Mouse (Mus musculus) megakaryocyte progenitor cell, adult 5-6 weeks (primary cell): ENCODE measurements around the gene Opn3. TPM values are rescaled to one million over a fixed set of nuclear protein-coding genes. Genes with fewer than 3 reads are reported as not detected.
A peak's percentile ranks its signal among the peaks of the same experiment; 100 is the strongest.

Source experiments
- ATAC-seq: replicated peaks from 2 replicates; pipeline ENCODE4 v1.8.0; 2016; ENCODE audit warnings: mild to moderate bottlenecking, moderate TSS enrichment, inconsistent platforms; ENCODE audit not compliant: poor library complexity
- total RNA-seq, 2 experiments: library from RNA; stranded (forward) in 1 of 2; stranded (reverse) in 1 of 2; fragments of 157-497, 149-512 nt in 1 of 2; fragments of 200-1000 nt in 1 of 2; gene quantifications; 2 replicates each; pipeline versions ENCODE4 v1.2.3 to v1.2.4; 2015 to 2017

Gene Opn3
- total RNA-seq, 2 experiments from 2014 or later = 0.25 to 0.37 TPM

DNA sequence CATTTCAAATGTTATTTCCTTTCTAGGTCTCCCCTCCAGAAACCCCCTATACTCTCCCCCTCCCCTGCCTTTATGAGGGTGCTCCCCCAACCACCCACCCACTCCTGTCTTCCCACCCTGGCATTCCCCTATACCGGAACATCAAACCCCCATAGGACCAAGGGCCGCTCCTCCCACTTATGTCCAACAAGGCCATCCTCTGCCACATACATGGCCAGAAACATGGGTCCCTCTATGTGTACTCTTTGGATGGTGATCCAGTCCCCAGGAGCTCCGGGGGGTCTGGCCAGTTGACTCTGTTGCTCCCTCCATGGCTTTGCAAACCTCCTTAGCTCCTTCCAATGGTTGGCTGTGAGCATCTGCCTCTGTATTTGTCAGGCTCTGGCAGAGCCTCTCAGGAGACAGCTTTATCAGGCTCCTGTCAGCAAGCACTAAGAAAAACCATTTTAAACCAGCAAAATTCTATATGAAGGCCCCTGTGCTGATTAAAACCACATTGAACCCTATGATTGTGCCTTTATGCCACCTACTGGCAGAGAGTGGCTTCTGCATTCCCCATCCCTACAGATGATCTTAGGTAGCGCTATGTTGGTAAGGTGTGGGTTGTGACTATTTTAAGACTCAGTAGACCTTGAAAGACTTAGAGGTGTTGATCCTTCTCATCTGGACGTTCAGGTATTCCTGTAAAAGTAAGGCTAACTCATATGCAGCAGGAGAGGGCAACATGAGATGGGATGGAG, 23.7 kb downstream of the Opn3 start:
- ATAC-seq = peak; percentile 96

DNA sequence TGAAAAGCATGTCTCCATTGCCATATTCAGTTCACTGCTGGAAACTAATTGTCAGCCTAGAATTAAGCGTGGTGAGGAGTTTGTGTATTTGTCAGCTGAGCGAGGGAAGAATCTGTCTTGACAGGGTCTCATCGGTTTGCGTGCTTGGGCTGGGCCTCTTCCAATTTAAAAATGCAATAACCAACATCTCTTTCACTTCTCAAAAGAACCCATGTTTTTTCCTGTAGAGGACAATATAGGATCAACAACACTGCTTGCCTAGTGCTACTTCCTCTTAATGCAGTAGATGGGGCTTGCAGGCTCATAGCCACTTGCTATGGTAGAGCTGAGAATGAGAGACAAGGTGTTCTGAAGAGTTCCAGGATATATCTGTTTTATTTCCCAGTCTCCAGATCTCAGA, 32.7 kb downstream of the Opn3 start:
- ATAC-seq = peak; percentile 89

DNA sequence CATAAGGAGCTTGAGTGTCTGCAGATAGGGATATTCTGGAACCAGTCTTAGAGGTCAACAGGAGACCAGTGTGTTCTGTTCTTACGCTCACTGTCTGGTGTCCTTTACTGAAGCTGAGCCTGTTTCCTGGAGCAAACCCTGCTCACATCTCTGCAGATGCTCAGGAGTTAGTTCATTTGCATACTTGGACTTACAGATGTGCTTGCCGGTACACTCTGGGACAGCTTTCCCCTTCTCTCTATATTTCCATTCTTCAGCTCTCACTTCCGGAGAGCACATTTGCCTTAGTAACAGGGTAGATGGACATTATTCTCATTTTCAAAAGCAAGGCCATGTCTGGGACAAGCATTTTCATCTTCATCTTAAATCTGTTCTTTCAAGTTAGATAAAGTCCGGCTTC, 44.0 kb downstream of the Opn3 start:
- ATAC-seq = no peak

DNA sequence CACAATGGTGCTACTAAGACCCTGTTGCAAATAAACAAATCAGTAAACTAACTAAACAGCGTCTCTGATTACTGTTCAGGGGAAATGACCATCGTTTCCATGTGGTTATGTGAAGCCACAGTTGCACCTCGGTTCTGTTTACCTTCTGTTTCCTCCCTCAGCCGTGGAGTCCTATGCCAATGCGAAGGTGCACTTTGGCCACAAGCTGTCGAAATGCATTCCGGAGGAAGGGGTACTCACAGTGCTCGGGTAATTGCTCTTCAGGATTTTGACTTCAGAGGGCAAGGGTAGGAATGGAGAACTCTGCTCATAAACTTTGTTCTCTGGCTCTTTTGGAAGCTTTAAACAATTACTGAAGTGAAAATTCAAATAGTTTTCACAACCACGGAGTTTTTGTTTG, 45.6 kb downstream of the Opn3 start:
- ATAC-seq = peak; percentile 79

DNA sequence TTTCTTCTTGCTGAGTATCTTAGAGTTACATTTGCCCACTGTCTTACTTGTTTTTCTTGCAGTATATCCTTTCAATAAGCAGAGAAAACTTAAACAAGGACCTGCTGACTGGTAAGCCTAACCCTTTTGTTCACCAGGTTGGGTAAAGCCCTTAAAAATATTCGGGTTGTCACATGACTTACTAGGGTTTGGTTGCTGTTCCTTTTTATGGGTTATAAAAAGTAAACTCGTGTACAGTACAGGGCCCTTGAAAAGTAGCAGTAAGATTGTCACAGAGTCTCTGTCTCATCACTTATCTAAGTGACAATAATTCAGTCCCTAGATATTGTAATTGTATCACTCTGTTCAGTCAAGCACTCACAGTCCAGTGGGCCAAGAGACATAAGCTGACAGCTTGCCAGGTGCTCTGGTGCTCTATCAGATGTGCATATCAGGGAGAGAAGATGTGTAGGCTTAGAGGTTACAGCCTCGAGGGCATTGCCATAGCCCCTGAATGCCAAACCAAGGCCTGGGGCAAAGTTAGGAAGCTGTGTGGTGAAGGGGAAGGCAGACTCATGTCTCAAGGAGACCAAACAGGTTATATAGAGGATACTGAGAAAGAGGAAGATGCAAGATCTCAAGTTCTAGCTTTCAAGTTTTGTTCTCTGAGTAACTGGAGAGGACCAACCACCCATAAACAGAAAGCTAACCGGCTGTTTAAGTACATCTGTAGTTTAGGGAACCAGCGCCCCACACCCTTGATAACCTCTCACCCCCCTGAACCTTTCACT, 48.9 kb downstream of the Opn3 start:
- peak; percentile 13 for ATAC-seq

DNA sequence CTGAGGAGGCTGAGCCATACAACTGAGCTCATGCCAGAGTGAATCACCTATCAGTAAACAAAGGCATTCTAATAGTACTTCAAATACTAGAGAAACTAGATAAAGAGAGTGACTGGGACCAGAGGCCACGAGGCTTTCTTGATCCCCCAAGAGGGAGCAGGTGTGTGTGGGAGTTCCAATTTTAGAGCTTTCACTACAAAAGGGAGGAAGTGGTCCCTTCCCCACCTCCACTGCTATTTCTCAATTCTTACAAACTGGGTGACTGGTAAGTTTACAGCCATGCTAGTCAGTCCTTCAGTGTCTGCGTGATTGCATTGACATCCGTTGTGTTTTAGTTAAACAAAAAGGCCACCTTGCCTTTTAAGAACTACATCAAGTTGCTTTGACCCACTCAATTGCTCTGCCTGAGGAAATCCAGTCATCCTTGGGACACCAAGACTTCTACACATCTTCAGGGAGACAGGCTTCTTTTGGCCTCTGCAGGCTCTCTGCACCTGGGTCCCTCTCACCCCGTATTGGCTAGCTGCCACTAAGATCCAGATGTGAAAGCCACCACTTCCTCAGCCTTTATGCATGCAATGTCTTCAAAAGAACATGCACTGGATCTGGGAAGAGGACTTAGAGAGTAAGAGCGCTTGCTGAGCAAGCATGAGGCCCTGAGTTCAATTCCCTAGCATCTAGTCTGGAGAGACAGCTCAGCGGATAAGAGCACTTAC, 52.0 kb downstream of the Opn3 start:
- peak; percentile 55 for ATAC-seq

DNA sequence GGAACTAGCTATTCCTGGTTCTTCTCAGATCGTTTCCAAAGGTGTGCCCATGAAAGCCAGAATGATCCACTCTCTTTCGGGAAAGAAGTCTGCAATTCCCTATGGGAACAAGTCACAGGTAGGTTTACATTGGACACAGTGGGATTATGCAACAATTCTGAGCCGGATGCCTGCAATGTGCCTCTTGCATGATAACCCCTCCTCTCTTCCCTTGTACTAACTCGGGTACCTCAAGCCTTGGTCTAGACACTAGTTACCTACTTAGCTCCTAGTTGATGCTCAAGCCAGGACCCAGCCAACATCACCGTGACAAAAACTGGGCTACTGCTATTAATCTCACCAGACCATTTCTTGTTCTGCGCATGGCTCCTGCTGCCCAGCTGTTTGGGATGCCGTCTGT, 53.5 kb downstream of the Opn3 start:
- ATAC-seq = no peak

DNA sequence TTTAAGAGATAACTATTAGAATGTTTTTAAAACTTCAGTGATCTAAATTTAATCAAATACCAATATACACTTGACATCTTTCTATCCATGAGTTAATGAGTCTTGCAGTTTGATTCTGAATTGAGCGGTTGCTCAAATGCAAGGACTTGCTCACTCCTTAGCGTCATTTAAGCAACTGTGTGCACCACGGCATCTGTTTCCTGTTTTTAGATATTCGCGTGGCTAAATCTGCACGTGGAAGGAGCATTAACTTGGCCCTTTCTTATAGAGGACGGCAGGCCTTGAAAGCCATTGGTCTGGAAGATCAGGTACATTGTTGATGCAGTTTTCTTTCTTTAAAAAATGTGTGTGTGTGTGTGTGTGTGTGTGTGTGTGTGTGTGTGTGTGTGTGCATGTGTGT, 54.9 kb downstream of the Opn3 start:
- ATAC-seq = peak; percentile 68

DNA sequence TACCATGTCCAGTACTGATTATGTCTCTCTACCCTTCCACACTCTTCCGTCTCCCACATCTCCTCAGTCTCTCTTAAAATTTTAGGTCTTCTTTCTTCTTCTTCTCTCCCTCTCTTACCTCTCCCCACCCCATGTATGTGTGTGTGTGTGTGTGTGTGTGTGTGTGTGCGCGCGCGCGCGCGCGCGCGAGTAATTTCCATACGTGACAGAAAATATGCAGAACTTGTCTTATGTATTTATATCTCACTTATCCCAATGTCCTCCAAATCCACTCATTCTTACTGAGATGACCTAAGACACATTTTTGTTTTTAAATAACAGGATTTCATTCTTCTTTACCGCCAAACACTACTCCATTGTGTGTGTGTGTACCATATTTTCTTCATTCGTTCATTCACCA, 60.1 kb downstream of the Opn3 start:
- ATAC-seq = no peak

DNA sequence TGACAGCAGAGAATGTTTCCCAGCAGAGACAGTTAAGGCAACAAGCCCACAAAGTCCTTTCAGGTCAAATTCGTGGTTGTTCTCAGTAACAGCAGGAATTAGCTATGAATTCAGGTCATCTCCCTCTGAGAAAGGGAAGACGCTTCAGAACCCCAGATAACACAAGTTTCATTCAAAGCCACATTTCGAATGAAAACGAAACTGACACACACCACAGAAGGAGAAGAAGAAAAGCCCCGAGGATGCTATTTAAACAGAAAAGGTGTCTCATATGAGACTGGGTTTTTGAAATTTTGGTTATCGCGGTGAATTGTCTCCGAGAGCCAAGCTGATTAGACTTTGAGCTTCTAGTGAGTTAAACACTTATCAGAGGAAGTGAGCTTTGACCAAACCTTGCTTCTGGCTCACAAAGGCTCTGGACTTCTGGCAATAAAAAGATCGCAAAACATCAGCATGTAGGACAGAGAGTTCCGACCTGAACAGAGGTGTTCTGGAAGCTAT, 60.8 kb downstream of the Opn3 start:
- peak; percentile 69 for ATAC-seq

DNA sequence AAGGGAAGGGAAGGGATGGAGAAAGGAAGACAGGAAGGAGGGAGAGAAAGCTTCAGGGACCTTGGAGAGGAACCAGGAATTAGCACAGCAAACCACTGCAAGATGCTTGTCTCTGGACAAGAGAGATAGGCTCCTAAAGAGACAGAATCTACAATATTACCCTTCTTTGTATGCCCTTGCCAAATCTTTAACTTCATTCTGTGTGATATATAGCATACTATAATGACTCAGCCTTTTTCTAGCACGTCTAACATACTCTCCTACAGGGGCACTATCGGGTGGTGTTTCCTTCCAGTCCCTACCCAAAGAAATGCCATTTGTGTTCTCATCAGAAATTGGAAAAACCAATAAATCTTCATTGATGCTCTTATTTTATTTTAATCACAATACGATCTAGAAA, 61.5 kb downstream of the Opn3 start:
- peak; percentile 40 for ATAC-seq

DNA sequence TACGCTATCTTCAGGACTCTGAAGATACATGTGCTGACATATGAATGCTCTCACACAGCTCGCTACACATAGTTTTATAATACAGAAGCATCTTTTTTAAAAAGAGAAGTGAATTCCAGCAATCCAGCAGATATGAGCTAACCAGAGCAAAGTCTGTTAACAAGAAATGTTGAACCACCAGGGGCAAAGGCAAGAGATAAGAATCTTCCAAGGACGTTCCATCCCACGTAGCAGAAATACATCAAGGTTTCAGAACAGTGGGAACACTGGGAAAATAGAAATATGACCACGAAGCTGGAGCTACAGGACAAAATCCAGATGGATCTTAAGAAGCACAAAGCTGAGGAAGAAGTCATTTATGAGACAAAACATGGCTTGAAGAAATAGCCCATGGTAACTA, 62.2 kb downstream of the Opn3 start:
- no peak for ATAC-seq

DNA sequence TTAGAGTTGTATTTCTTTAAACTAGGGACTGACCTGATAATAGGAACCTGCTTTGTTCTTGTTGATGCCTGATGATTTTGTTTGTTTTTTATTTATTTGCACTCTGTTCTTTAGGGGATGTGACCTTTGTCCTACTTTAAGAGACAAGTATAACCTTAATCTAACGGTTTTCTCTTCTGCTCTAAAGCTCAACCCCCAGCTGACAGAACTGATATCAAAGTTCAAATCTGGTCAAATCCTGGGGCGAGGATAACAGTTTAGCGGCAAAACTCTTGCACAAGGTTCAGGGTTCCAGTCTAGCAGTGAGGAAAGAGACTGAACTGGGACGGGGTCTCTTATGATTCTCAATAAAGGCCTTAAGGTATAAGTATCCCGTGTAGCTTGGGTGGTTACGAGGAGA, 63.3 kb downstream of the Opn3 start:
- ATAC-seq = no peak

DNA sequence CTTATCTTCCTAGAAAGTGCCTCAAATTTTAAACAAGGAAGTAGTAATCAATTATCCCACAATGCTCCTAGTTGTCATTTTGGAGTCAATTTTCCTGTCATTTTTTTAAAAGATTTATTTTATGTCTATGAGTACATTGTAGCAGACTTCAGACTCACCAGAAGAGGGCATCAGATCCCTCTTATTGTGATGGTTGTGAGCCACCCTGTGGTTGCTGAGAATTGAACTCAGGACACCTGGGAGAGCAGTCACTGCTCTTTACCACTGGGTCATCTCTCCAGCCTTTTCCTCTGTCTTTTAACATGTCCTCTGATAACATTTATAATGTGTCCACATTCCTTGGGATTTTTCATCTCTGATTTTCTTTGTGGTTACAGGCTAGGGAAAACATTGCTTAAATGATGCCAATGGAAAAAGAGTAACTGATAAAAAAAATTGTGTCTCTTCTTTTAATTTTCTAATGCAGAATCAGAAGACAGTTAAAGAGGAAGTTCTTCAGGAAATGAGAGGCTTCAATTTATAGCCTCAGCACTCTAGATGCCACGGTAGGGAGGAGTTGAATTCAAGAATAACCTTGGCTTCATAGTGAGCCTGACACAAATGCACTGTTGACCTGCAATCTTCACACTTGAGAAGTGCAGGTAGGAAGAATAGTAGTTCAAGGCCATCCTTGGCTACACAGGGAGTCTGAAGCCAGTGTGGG, 66.4 kb downstream of the Opn3 start:
- peak; percentile 48 for ATAC-seq

DNA sequence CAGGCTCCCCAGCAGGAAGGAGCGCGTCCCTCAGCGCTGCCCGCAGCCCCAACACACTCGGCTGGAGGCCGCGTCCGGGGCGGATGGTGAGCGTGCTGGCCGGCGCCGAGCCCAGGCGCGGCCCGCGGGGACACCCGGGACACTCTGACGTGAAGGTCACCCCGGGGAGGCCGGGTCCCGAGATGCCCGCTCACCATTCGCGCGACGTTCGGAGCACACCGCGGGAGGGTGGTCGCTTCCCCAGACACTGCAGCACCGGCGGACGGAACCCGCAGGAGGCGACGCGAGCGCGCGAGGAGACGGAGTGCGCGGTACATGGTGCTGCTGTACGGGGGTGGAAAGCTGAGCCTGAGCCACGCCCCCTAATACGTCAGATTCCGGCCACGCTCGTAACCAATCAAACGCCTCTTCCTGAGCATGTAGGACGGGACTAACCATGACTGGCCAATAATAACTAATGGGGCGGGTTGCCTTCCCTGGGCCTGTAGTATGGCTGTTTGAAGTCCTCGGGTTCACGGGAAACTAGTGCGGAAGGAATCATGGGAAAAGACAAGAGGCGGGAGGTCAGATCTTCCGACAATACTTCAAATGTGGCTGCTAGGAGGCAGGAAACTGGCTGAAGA, 67.2 kb downstream of the Opn3 start, which contains the start of gene Fh1:
Gene Fh1, minus strand, starts transcription at position 379 of the 623 bp plus-strand sequence.
- ATAC-seq = peak; percentile 91

DNA sequence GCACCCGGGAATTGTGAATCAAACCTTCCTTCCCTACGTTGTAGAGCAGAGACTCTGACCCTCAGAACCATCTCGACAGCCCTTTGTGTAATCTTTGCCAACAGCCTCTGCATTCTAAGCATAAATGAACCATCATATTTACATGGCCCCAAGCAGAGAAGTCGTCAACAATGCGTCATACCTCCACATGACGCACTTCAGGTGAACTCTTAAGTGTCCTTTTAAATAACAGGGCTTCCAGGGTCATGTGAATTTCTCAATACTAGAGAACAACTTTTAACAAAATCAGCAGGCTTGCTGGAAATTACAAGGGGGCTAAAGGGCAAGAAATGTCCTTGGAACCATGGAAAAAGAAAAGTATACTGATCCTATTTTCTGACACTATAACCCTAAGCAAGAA, 68.9 kb downstream of the Opn3 start:
- ATAC-seq = no peak

DNA sequence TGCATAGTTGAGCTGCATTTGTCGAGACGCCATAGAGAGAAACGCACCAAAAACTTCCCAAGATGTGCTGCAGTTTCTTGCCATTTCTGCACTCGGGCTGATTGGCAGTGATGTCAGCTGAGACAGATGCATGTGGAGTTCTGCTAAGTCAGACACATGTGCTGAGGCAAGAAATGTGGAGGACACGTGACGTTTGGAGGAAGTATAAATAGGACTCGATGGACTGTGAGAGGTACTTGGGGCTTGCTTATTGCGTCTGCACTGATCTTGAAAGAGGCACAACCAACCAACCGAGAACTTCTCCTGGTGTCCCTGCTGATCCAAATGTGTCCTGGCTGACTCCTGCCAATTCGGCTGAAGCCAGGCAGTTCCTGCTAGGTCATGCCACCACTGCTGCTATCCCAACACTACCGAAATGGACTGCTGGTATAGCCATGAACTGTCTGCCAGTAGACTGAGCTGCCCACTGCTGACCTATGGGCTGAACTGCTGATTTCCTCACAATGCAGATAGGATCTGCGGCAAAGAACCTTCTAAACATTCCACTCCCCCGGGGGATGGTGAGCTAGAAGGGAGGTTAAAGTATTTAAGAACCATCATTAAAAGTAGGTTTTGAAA, 72.7 kb downstream of the Opn3 start, which contains the start of gene Kmo:
Gene Kmo, plus strand, starts transcription at position 568 of the 618 bp plus-strand sequence.
- no peak for ATAC-seq

DNA sequence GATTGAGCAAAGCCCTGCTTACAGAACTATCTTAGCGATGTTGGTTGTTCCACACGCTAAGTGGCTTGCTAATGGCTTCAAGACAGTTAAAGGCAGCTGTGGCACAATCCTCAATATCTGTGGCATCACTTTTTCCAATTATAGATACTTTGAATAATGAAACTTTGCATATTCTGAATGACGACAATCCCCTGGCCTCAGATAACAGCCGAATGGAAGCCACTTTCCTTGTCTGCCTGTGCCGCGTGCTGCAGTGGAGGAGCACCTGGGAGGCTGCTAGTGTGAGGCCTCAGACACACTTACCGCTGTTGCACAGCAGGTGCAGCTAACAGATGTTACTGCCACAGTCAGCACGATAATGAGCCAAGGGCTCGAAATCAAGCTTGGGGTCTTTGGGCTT, 77.6 kb downstream of the Opn3 start:
- no peak for ATAC-seq
